Mouse (Mus musculus): ENCODE results near the gene Gm29094. TPM values are rescaled to one million over a fixed set of nuclear protein-coding genes. Genes with fewer than 3 reads are reported as not detected.

The Gm29094 gene
- not detected for total RNA-seq (2023)

GRCm38 (mm10) chr9:89198969-89199416 lies at the start of gene Gm29094, which contains the start of gene Bcl2a1b:
Gene Gm29094 (plus strand): TSS chr9:89199379.
Gene Bcl2a1b (plus strand): TSS chr9:89199209.

GRCm38 (mm10) chr9:89210353-89211064 lies 11.3 kb downstream of the Gm29094 start, which contains the start of gene Mthfs:
Gene Mthfs (plus strand): TSS chr9:89210676.

Other genes starting within 250 kb of the Gm29094 start
- 13.5 TPM for gene Bcl2a1a, start 242.5 kb upstream of the Gm29094 start, total RNA-seq (2023)
- not detected for gene Trim43b, start 106.5 kb upstream of the Gm29094 start, total RNA-seq (2023)
- gene Bcl2a1b, start 170 bp upstream of the Gm29094 start, total RNA-seq (2023) = 21.0 TPM
- 28.4 TPM for gene Mthfs, start 11.3 kb downstream of the Gm29094 start, total RNA-seq (2023)